Mouse (Mus musculus): ENCODE results near the gene Cyp3a13.
"Not testable (repeated sequence)": the region's sequence is repeated elsewhere in the genome, so short reads cannot be mapped to it uniquely, and the experiment has no call there.

Gene Cyp3a13

GRCm38 (mm10) chr5:137871644-137872380, 49.6 kb downstream of the Cyp3a13 start, which contains the start of gene Pilrb2:
Gene Pilrb2 (minus strand): TSS chr5:137871815.
- not testable (repeated sequence) for DNase-seq

- DNase-seq: not testable (repeated sequence)
These were observed 52.8 kb downstream of the Cyp3a13 start for GRCm38 (mm10) chr5:137868600-137868999.

- DNase-seq: not testable (repeated sequence)
These were observed 57.4 kb downstream of the Cyp3a13 start for GRCm38 (mm10) chr5:137864008-137864407.

GRCm38 (mm10) chr5:137857960-137858710, 63.3 kb downstream of the Cyp3a13 start, which contains the start of gene Pilrb1:
Gene Pilrb1 (minus strand): TSS chr5:137858106.
- not testable (repeated sequence) for DNase-seq

- DNase-seq: not testable (repeated sequence)
These were observed 64.5 kb downstream of the Cyp3a13 start for GRCm38 (mm10) chr5:137856870-137857269.

GRCm38 (mm10) chr5:137854907-137855306, 66.5 kb downstream of the Cyp3a13 start:
- DNase-seq: not testable (repeated sequence)

- DNase-seq: not testable (repeated sequence)
These were observed 71.1 kb downstream of the Cyp3a13 start for GRCm38 (mm10) chr5:137850313-137850712.
